Mouse (Mus musculus) stomach, embryonic 14.5 days (tissue): ENCODE data around the gene A4galt. TPM values are rescaled to one million over a fixed set of nuclear protein-coding genes. Genes with fewer than 3 reads are reported as not detected.

ENCODE experiments used
- ATAC-seq: fragments of 200-750 bp; cut with Nextera tagmentation; 2 replicates; pipeline ENCODE4 v1.8.0; 2017; ENCODE audit warnings: low read depth, moderate TSS enrichment; ENCODE audit not compliant: insufficient number of reproducible peaks, insufficient read depth, low FRiP score
- H3K27ac ChIP-seq: fragments of 300-500 bp; sonication (generic); 2 replicates; pipeline ENCODE4 v1.5.1; 2014; ENCODE audit warnings: mild to moderate bottlenecking, low read length, moderate library complexity, mixed read lengths
- H3K27me3 ChIP-seq: fragments of 300-500 bp; sonication (generic); 2 replicates; pipeline ENCODE4 v1.6.1; 2014; ENCODE audit warnings: low read length, control low read depth, mixed read lengths; ENCODE audit not compliant: control insufficient read depth, insufficient read depth
- H3K36me3 ChIP-seq: fragments of 300-500 bp; sonication (generic); 2 replicates; pipeline ENCODE4 v1.6.1; 2014; ENCODE audit warnings: mild to moderate bottlenecking, control low read depth, low read length, moderate library complexity, mixed read lengths; ENCODE audit not compliant: control insufficient read depth, insufficient read depth
- H3K4me1 ChIP-seq: fragments of 300-500 bp; sonication (generic); 2 replicates; pipeline ENCODE4 v1.6.1; 2014; ENCODE audit warnings: low read length, control low read depth, mixed read lengths; ENCODE audit not compliant: control insufficient read depth, insufficient read depth
- H3K4me2 ChIP-seq: fragments of 300-500 bp; sonication (generic); replicated peaks from 2 replicates; pipeline ENCODE4 v1.6.1; 2014; ENCODE audit warnings: low read depth, low read length, control low read depth
- H3K4me3 ChIP-seq: fragments of 300-500 bp; sonication (generic); 2 replicates; pipeline ENCODE4 v1.5.1; 2014; ENCODE audit warnings: low read depth, low read length, control low read depth
- H3K9ac ChIP-seq: fragments of 300-500 bp; sonication (generic); replicated peaks from 2 replicates; pipeline ENCODE4 v1.6.1; 2014; ENCODE audit warnings: low read depth, mild to moderate bottlenecking, control low read depth, low read length, moderate library complexity, mixed read lengths
- H3K9me3 ChIP-seq: fragments of 300-500 bp; sonication (generic); 2 replicates; pipeline ENCODE4 v1.6.1; 2016; ENCODE audit warnings: low read depth, low read length, control low read depth; ENCODE audit not compliant: control insufficient read depth
- WGBS: fragments of 180-500 bp; shearing (Covaris S2); extraction: QIAGEN DNeasy Blood & Tissue Kit; methylation state at CpG from one replicate; pipeline ENCODE4 v1.1.7; 2014; 5-methylcytosine and 5-hydroxymethylcytosine counted together
- polyA plus RNA-seq: library from polyadenylated mRNA; unstranded; fragments of >200 nt; fragmentation: Nextera tagmentation; extraction: Ambion mirVana; gene quantifications from 2 replicates; pipeline ENCODE4 v1.2.1, GENCODE M21; 2014

The A4galt gene
- polyA plus RNA-seq, 1 experiment from 2014 or later, result 9.6 TPM

DNA sequence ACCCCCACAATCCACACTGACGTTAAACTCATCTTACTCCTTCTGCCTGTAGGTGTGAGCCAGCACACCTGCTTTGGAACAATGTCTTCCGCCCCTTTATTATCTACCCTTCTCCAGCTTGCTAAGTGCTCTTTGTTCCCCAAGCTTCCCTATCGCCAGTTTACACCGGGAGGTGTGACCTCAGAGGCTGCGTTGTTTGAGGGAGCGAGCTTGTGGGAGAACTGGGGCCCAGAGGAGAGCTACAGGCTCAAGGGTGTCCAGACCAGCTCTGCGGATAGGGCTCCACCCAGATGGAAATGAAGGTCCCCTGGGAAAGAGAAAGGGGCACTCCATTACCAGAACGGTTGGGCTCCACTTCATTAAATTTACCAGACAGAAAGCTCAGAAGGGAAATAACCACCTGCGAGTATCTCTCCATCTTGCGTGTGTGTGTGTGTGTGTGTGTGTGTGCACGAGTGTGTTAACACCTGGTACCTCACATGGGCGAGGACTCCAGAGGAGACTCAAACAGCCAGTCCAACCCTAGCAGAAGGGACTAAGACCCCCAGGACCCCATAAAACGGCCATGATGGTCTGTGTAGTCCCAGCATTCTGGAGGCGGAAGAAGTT is 3.2 kb downstream of the A4galt start:
- ATAC-seq, result peak; percentile 79
- Histone ChIP-seq H3K4me1 (0 out of 2 replicates have a peak, but pooled peaks cover 3% of the 10 kb centered on the region), H3K9ac (no peak overlapping the region), H3K9me3 (no peaks in the 10 kb centered on the region), H3K4me3 (no peak overlapping the region), H3K36me3 (no peaks in the 10 kb centered on the region), H3K27ac (peak overlapping the region; percentile 17; the same call in 1 of the 2 replicates), H3K27me3 (0 out of 2 replicates have a peak, but pooled peaks cover 9% of the 10 kb centered on the region), H3K4me2 (no peak overlapping the region)
- WGBS, result 45% methylated on average over 14 of the region's 14 CpGs

DNA sequence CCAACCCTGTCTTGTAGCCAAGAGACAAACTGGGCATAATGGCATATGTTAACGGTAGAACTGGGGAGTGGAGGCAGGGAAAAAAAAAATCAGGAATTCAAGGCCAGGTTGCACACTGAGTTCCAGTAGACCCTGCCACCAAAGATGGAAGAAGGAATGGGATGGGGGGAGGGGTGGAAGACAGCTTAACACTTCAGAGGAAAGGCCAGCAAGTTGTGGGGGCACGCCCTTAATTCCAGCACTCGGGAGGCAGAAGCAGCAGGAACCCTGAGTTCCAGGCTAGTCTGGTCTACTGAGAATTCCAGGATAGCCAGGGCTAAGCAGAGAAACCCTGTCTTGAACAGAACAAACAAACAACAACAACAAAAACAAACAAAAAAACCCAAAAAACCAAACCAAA is 7.2 kb downstream of the A4galt start:
- ATAC-seq, result no peak
- H3K36me3 ChIP-seq, result no peaks in the 10 kb centered on the region

DNA sequence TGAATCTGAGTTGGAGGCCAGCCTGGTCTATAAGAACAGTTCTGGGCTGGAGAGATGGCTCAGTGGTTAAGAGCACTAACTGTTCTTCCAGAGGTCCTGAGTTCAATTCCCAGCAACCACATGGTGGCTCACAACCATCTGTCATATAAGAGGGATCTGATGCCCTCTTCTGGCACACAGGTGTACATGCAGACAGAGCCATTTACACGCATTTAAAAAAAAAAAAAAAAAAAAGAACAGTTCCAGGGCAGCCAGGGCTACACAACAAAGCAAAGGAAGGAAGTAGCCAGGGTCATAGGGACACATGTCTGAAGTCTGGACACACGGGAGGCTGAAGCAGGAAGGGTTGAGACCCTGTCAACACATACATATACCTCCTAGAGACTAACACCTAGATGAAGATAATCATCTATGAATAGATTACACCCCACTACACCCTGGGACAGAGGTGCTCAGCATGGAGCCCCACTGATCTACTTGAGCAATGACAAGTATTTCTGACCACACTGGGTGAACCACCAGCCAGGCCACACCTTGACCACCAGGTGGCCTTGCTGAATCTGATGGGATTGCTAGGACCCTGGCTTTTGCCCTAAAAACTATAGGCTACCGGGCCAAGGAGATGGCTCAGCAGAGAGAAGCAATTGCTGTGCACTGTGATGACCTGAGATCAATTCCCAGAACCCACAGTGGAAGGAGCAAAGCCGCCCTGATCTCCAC is 9.5 kb downstream of the A4galt start:
- H3K9me3 ChIP-seq, result no peaks in the 10 kb centered on the region
- no peaks in the 10 kb centered on the region for H3K36me3 ChIP-seq
- 85% methylated on average over 4 of the region's 4 CpGs for WGBS
- no peak for ATAC-seq
- H3K9ac ChIP-seq, result no peak overlapping the region
- H3K27ac ChIP-seq, result no peak overlapping the region
- H3K4me1 ChIP-seq, result 0 out of 2 replicates have a peak, but pooled peaks cover 6% of the 10 kb centered on the region
- no peaks in the 10 kb centered on the region for H3K27me3 ChIP-seq
- no peak overlapping the region for H3K4me3 ChIP-seq
- no peak overlapping the region for H3K4me2 ChIP-seq

More for the DNA sequence above, 7.2 kb downstream of the A4galt start:
- Histone ChIP-seq H3K9ac (no peak overlapping the region), H3K27ac (no peak overlapping the region), H3K4me3 (no peak overlapping the region), H3K4me2 (no peak overlapping the region), H3K27me3 (no peaks in the 10 kb centered on the region), H3K4me1 (no peaks in the 10 kb centered on the region), H3K9me3 (no peaks in the 10 kb centered on the region)
- 69% methylated on average over 3 of the region's 3 CpGs for WGBS

DNA sequence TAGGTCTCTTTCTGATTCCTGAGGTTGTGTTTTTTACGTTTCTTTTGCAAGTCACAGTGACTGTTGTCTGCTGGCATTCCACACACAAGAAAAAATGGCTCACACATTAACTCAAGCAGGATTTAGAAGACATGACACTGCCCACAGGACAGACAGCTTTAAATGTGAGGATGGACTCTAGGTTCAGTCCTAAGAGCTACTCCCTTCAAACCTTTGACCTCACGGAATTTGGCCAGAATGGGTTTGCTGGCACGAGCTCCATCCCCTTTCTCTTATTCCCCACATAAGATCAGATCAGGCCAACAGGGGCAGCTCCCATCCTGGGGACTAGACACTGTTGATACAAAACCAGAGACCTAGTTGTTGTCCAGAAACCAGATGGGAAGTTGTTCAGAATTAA is 10.1 kb downstream of the A4galt start:
- H3K4me1 ChIP-seq, result 0 out of 2 replicates have a peak, but pooled peaks cover 10% of the 10 kb centered on the region
- no peak for ATAC-seq
- H3K27ac ChIP-seq, result no peak overlapping the region
- no peak overlapping the region for H3K4me2 ChIP-seq
- 85% methylated on average over 3 of the region's 3 CpGs for WGBS
- H3K9me3 ChIP-seq, result no peaks in the 10 kb centered on the region
- no peaks in the 10 kb centered on the region for H3K27me3 ChIP-seq
- no peaks in the 10 kb centered on the region for H3K36me3 ChIP-seq
- H3K9ac ChIP-seq, result no peak overlapping the region
- H3K4me3 ChIP-seq, result no peak overlapping the region

DNA sequence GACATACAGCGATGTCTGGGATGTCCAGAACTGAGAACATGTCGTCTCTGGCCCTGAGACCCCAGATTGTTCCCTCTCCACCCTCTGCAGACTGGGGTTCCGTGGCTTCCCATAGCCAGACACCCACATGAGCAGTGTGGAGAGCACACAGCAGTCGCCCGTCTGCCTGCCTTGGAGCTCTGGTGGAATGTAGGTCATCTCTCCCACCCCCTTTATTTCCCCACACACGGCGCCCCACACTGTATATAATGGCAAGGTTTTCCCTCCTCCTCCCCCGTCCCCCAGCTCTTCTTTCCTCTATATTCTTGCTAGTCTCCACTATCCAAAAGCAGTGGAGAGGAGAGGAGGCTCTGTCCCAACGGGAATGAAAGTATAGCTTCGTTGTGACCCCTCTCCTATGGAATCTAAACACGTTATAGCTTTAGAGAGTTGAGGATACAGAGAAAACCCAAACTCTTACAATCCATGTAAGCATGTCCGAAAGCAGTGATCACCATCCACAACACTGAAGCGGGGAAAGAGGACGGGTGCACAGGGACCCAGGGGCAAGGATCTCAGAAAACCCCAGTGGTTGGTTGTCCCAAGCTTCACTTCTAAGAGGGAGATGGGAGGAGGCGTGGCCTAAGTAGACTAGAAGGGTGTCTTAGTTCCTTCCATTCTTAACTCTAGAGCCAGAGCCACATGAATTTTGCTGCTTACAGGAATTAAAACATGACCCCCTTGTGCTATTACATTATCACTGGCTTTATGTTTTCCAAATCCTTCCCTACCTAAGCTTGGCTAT is 13.9 kb downstream of the A4galt start:
- WGBS, result 55% methylated on average over 15 of the region's 15 CpGs
- no peaks in the 10 kb centered on the region for H3K27me3 ChIP-seq
- H3K27ac ChIP-seq, result no peak overlapping the region; the same call in 1 of the 2 replicates
- no peak overlapping the region for H3K9ac ChIP-seq
- 0 out of 2 replicates have a peak, but pooled peaks cover 10% of the 10 kb centered on the region for H3K4me1 ChIP-seq
- no peaks in the 10 kb centered on the region for H3K36me3 ChIP-seq
- peak; percentile 63; the same call in 1 of the 2 replicates for ATAC-seq
- no peaks in the 10 kb centered on the region for H3K9me3 ChIP-seq
- no peak overlapping the region for H3K4me3 ChIP-seq
- no peak overlapping the region for H3K4me2 ChIP-seq

DNA sequence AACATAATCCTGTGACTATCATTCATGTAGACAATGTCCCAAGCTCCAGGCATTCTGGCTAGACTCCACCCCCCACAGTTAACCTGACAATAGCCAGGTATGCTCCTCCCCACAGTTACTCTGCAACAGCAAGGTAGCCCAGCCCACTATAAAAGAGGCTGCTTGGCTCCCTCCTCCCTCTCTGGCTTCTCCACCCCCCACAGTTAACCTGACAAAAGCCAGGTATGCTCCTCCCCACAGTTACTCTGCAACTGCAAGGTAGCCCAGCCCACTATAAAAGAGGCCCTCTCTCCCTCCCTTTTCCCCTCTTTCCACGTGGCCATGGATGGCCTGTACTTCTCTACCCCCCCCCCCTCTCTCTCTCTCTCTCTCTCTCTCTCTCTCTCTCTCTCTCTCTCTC is 14.8 kb downstream of the A4galt start:
- Histone ChIP-seq H3K36me3 (no peaks in the 10 kb centered on the region), H3K27ac (no peak overlapping the region), H3K9ac (no peak overlapping the region), H3K4me2 (no peak overlapping the region), H3K9me3 (no peaks in the 10 kb centered on the region), H3K4me3 (no peak overlapping the region), H3K4me1 (0 out of 2 replicates have a peak, but pooled peaks cover 10% of the 10 kb centered on the region), H3K27me3 (no peaks in the 10 kb centered on the region)
- WGBS, result 0% methylated on average over 1 of the region's 1 CpGs
- ATAC-seq, result peak; percentile 56

DNA sequence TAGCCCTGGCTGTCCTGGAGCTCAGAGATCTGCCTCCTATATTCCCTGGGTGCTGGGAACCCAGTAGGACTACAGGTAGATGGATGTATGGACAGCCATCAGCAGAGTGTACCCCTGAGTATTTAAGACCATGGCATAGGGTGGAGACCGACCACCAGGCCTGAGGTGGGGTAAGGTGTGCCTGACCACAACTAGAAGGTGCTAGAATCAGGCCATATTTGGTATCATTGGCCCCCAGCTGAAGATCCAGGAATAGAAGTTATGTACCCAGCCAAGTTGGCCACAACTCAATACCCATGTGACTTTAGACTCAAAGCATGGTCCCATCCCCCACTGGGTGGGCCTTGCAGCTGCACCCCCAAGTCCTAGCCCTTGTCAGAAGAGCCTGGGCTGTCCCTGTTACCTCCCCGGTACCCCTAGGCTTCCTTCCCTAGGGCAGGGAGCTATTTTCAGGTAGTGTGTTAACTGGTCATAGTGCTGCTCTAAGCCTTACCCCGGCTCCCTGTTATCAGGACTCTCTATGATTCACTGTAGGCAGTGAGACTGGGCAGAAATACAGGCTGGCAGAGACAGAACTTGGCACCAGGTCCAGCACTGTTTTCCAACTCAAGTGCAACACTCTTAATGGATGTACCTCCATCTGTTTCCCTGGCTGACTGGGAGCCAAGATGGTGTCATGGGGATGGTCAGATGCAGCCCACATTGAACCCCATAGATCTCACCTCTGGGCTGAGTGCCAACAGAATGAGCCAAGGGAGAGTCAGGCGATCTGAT is 18.2 kb downstream of the A4galt start:
- Histone ChIP-seq H3K27me3 (no peaks in the 10 kb centered on the region), H3K36me3 (no peaks in the 10 kb centered on the region), H3K9ac (no peak overlapping the region), H3K4me1 (0 out of 2 replicates have a peak, but pooled peaks cover 10% of the 10 kb centered on the region), H3K27ac (no peak overlapping the region), H3K4me3 (no peak overlapping the region), H3K4me2 (no peak overlapping the region), H3K9me3 (no peaks in the 10 kb centered on the region)
- WGBS, result 78% methylated on average over 4 of the region's 4 CpGs
- ATAC-seq, result no peak; the same call in 1 of the 2 replicates

DNA sequence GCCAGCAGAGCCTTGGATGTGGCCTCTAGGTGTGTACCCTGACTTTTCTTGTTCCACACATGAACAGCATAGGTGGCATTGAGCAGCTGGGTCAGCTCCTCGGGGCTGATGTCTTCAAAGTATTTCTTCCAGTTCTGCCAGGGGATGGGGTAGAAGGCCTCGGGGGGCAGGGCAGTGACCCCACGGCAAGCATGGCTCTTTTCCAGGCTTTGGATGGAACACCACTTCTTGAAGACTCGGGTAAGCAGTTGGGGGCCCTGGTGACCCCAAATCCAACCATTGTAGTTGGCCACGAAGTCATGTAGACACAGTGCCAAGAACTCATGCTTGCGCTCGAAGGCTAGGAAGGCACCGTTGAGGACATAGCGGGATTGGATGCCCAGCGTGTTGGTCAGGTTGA is 24.0 kb downstream of the A4galt start:
- no peaks in the 10 kb centered on the region for H3K9me3 ChIP-seq
- no peak overlapping the region for H3K27ac ChIP-seq
- H3K4me1 ChIP-seq, result peaks cover 21% of the 10 kb centered on the region
- H3K4me2 ChIP-seq, result no peak overlapping the region
- H3K27me3 ChIP-seq, result no peaks in the 10 kb centered on the region
- no peak for ATAC-seq
- H3K36me3 ChIP-seq, result no peaks in the 10 kb centered on the region
- H3K4me3 ChIP-seq, result no peak overlapping the region
- no peak overlapping the region for H3K9ac ChIP-seq
- 91% methylated on average over 10 of the region's 10 CpGs for WGBS
